Mouse (Mus musculus): ENCODE results near the gene Cdc37. TPM values are rescaled to one million over a fixed set of nuclear protein-coding genes. Genes with fewer than 3 reads are reported as not detected.
A peak's percentile ranks its signal among the peaks of the same experiment; 100 is the strongest.

Cdc37 gene
- polyA plus RNA-seq, 1 experiment from 2014 or later = 357 TPM

- 89% methylated on average over 7 of the region's 7 CpGs for WGBS
- Histone ChIP-seq H3K27ac (no peak overlapping the region), H3K9me3 (no peaks in the 10 kb centered on the region)
Measured at GRCm38 (mm10) chr9:21114190-21114589, 35.6 kb downstream of the Cdc37 start.

DNA sequence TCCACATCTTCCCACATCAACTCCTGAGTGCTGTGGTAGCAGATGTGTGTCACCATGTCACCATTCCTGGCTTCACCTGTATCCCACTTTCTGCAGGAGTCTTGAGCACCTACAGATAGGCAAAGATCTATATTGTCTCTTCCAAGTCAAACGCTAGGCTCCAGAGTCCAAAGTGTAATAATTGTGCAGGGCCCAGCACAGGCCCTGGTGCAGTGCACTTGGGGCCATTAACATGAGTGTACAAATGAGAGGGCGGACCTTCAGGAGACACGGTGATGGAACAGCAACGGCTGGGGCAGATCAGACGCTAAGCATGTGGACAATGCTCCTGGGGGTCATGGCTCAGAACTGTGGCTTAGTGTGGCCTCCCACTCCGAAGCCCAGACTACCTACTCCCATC is 36.0 kb downstream of the Cdc37 start:
- no peak overlapping the region for H3K4me3 ChIP-seq (replicated peaks)
- no peak overlapping the region for H3K4me2 ChIP-seq
- H3K4me1 ChIP-seq (replicated peaks) = no peaks in the 10 kb centered on the region
- H3K27ac ChIP-seq = no peak overlapping the region
- H3K36me3 ChIP-seq = peaks cover 6% of the 10 kb centered on the region; the same call in 1 of the 2 replicates
- no peaks in the 10 kb centered on the region for H3K27me3 ChIP-seq
- no peaks in the 10 kb centered on the region for H3K9me3 ChIP-seq
- ATAC-seq (ENCODE audit: insufficient number of reproducible peaks, insufficient read depth, low FRiP score, low TSS enrichment, low read depth) = no peak
- H3K9ac ChIP-seq (replicated peaks) = no peak overlapping the region
- 92% methylated on average over 6 of the region's 6 CpGs for WGBS

More at GRCm38 (mm10) chr9:21114190-21114589, 35.6 kb downstream of the Cdc37 start:
- no peak overlapping the region for H3K4me3 ChIP-seq (replicated peaks)
- no peaks in the 10 kb centered on the region for H3K27me3 ChIP-seq
- no peak for ATAC-seq (ENCODE audit: insufficient number of reproducible peaks, insufficient read depth, low FRiP score, low TSS enrichment, low read depth)
- peaks cover 1% of the 10 kb centered on the region; the same call in 1 of the 2 replicates for H3K36me3 ChIP-seq
- H3K4me2 ChIP-seq = no peak overlapping the region
- H3K4me1 ChIP-seq (replicated peaks) = no peaks in the 10 kb centered on the region
- no peak overlapping the region for H3K9ac ChIP-seq (replicated peaks)

- WGBS = 44% methylated on average over 23 of the region's 23 CpGs
- Histone ChIP-seq H3K4me2 (no peak overlapping the region), H3K4me1 (replicated peaks) (no peaks in the 10 kb centered on the region), H3K36me3 (peaks cover 17% of the 10 kb centered on the region), H3K4me3 (replicated peaks) (no peak overlapping the region), H3K9ac (replicated peaks) (no peak overlapping the region), H3K27me3 (no peaks in the 10 kb centered on the region), H3K9me3 (no peaks in the 10 kb centered on the region), H3K27ac (no peak overlapping the region)
- ATAC-seq (ENCODE audit: insufficient number of reproducible peaks, insufficient read depth, low FRiP score, low TSS enrichment, low read depth) = no peak
Measured at GRCm38 (mm10) chr9:21107607-21108237, 42.1 kb downstream of the Cdc37 start.

- H3K36me3 ChIP-seq = peaks cover 17% of the 10 kb centered on the region
- H3K4me3 ChIP-seq (replicated peaks) = no peak overlapping the region
- 75% methylated on average over 5 of the region's 5 CpGs for WGBS
- H3K4me2 ChIP-seq = no peak overlapping the region
- no peaks in the 10 kb centered on the region for H3K9me3 ChIP-seq
- no peak for ATAC-seq (ENCODE audit: insufficient number of reproducible peaks, insufficient read depth, low FRiP score, low TSS enrichment, low read depth)
- H3K27ac ChIP-seq = no peak overlapping the region
- H3K9ac ChIP-seq (replicated peaks) = no peak overlapping the region
- H3K4me1 ChIP-seq (replicated peaks) = no peaks in the 10 kb centered on the region; the same call in 1 of the 2 replicates
- no peaks in the 10 kb centered on the region for H3K27me3 ChIP-seq
Measured at GRCm38 (mm10) chr9:21105760-21106564, 43.8 kb downstream of the Cdc37 start.

GRCm38 (mm10) chr9:21104814-21105213 is 45.0 kb downstream of the Cdc37 start:
- Histone ChIP-seq H3K36me3 (peaks cover 17% of the 10 kb centered on the region), H3K9me3 (no peaks in the 10 kb centered on the region), H3K4me3 (replicated peaks) (no peak overlapping the region), H3K9ac (replicated peaks) (no peak overlapping the region), H3K27ac (no peak overlapping the region), H3K27me3 (no peaks in the 10 kb centered on the region), H3K4me1 (replicated peaks) (no peaks in the 10 kb centered on the region; the same call in 1 of the 2 replicates), H3K4me2 (no peak overlapping the region)
- no peak for ATAC-seq (ENCODE audit: insufficient number of reproducible peaks, insufficient read depth, low FRiP score, low TSS enrichment, low read depth)
- WGBS = 85% methylated on average over 6 of the region's 6 CpGs

GRCm38 (mm10) chr9:21102076-21102475 is 47.7 kb downstream of the Cdc37 start:
- Histone ChIP-seq H3K9ac (replicated peaks) (no peak overlapping the region), H3K4me3 (replicated peaks) (no peak overlapping the region), H3K36me3 (peaks cover 7% of the 10 kb centered on the region; the same call in 1 of the 2 replicates), H3K27ac (no peak overlapping the region), H3K4me2 (no peak overlapping the region), H3K9me3 (no peaks in the 10 kb centered on the region), H3K4me1 (replicated peaks) (no peaks in the 10 kb centered on the region; the same call in 1 of the 2 replicates), H3K27me3 (no peaks in the 10 kb centered on the region)
- no peak for ATAC-seq (ENCODE audit: insufficient number of reproducible peaks, insufficient read depth, low FRiP score, low TSS enrichment, low read depth)
- 90% methylated on average over 2 of the region's 2 CpGs for WGBS

DNA sequence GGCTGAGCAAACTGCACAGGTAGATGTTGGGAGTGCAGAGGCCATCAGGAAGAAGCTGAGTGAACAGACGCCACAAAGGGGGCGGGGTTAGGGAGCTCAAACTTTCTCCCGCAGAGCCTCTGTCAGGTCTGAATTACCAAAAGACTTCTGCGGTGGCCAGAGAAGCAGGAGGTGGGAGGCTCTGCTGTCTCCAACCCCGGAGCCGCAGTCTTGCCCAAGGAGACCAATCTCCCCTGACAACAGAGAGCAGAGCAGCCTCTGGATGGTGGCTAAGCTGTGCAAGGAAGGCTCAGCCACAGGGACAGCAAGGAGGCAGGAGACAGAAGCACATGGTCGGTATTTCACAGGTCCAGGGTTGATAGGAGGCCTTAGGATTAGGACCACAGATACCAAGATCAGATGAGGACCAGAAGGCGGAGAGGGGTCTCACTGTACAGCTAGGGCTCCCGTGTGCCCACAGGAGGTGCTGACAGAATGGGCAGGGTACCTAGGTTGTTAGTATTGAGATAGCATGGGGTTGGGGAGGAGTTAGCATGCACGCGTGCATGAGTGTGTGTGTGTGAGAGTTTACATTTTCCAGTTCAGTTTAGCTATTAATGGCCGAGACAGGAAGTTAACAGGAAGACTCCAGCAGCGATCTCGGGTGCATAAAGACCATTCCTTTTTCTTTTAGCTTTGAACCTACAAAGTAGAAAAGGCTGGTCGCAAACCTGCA is 49.2 kb downstream of the Cdc37 start:
- Histone ChIP-seq H3K36me3 (peaks cover 7% of the 10 kb centered on the region; the same call in 1 of the 2 replicates), H3K27me3 (no peaks in the 10 kb centered on the region), H3K9ac (replicated peaks) (no peak overlapping the region), H3K4me1 (replicated peaks) (no peaks in the 10 kb centered on the region; the same call in 1 of the 2 replicates), H3K27ac (no peak overlapping the region), H3K4me2 (no peak overlapping the region), H3K4me3 (replicated peaks) (no peak overlapping the region), H3K9me3 (no peaks in the 10 kb centered on the region)
- ATAC-seq (ENCODE audit: insufficient number of reproducible peaks, insufficient read depth, low FRiP score, low TSS enrichment, low read depth) = no peak
- WGBS = 52% methylated on average over 15 of the region's 15 CpGs

DNA sequence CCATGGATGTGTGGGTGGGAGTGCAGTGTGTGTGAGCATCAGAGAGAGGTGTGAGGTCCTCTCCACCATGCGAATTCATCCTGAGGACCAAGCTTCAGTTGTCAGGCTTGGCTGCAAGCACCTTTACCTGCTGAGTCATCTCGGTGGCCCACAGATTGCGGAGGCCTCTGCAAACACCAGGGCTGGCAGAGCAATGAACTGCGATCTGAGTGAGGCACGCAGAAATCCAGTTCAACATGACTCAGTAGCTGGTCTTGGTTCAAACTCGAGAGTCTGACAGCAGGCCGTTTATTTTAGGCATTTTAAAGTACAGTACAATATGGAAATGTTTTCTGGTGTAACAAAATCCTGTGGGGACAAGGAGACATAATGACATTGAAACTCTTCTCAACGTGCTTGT is 52.0 kb downstream of the Cdc37 start:
- no peak for ATAC-seq (ENCODE audit: insufficient number of reproducible peaks, insufficient read depth, low FRiP score, low TSS enrichment, low read depth)
- no peaks in the 10 kb centered on the region for H3K36me3 ChIP-seq
- no peak overlapping the region for H3K9ac ChIP-seq (replicated peaks)
- H3K4me3 ChIP-seq (replicated peaks) = no peak overlapping the region
- H3K4me1 ChIP-seq (replicated peaks) = no peaks in the 10 kb centered on the region; the same call in 1 of the 2 replicates
- no peaks in the 10 kb centered on the region for H3K27me3 ChIP-seq
- H3K9me3 ChIP-seq = no peaks in the 10 kb centered on the region
- 85% methylated on average over 8 of the region's 8 CpGs for WGBS
- no peak overlapping the region for H3K27ac ChIP-seq
- H3K4me2 ChIP-seq = no peak overlapping the region

GRCm38 (mm10) chr9:21095958-21096357 is 53.8 kb downstream of the Cdc37 start:
- no peak overlapping the region for H3K4me3 ChIP-seq (replicated peaks)
- no peaks in the 10 kb centered on the region for H3K9me3 ChIP-seq
- 95% methylated on average over 4 of the region's 4 CpGs for WGBS
- no peak overlapping the region for H3K4me2 ChIP-seq
- no peak overlapping the region for H3K9ac ChIP-seq (replicated peaks)
- no peak overlapping the region for H3K27ac ChIP-seq
- H3K27me3 ChIP-seq = no peaks in the 10 kb centered on the region
- H3K4me1 ChIP-seq (replicated peaks) = peaks cover under 1% of the 10 kb centered on the region
- no peak for ATAC-seq (ENCODE audit: insufficient number of reproducible peaks, insufficient read depth, low FRiP score, low TSS enrichment, low read depth)
- H3K36me3 ChIP-seq = no peaks in the 10 kb centered on the region

GRCm38 (mm10) chr9:21093423-21093822 is 56.4 kb downstream of the Cdc37 start:
- H3K4me3 ChIP-seq (replicated peaks) = no peak overlapping the region
- H3K4me2 ChIP-seq = no peak overlapping the region
- H3K4me1 ChIP-seq (replicated peaks) = peaks cover 19% of the 10 kb centered on the region
- WGBS = 97% methylated on average over 9 of the region's 9 CpGs
- no peak overlapping the region for H3K9ac ChIP-seq (replicated peaks)
- peaks cover 22% of the 10 kb centered on the region for H3K36me3 ChIP-seq
- H3K9me3 ChIP-seq = no peaks in the 10 kb centered on the region
- no peak overlapping the region for H3K27ac ChIP-seq
- no peak for ATAC-seq (ENCODE audit: insufficient number of reproducible peaks, insufficient read depth, low FRiP score, low TSS enrichment, low read depth)
- no peaks in the 10 kb centered on the region for H3K27me3 ChIP-seq

- Histone ChIP-seq H3K36me3 (peaks cover 38% of the 10 kb centered on the region), H3K4me2 (peak within 1 kb of the TSS; percentile 94), H3K27ac (peak within 1 kb of the TSS; percentile 93), H3K4me3 (replicated peaks) (peak within 1 kb of the TSS; percentile 60), H3K4me1 (replicated peaks) (peaks cover 19% of the 10 kb centered on the region), H3K27me3 (no peaks in the 10 kb centered on the region), H3K9ac (replicated peaks) (peak within 1 kb of the TSS; percentile 83), H3K9me3 (no peaks in the 10 kb centered on the region)
- ATAC-seq (ENCODE audit: insufficient number of reproducible peaks, insufficient read depth, low FRiP score, low TSS enrichment, low read depth) = peak; percentile 98
- under 1% methylated on average over 54 of the region's 54 CpGs for WGBS
Measured at GRCm38 (mm10) chr9:21091707-21092320, 58.0 kb downstream of the Cdc37 start, which contains the start of the genes Gm38431 and Raver1. Gm38431 (minus strand) TSS chr9:21091997. Raver1 (minus strand) TSS chr9:21092008.

Measured in limb, embryonic 12.5 days (tissue).